Mouse (Mus musculus): ENCODE data around the gene Etv6.

The Etv6 gene

GRCm38 (mm10) chr6:134122945-134123344, 87.4 kb downstream of the Etv6 start:
- Histone ChIP-seq H3K4me3 (replicated peaks; ENCODE audit: low read length) (no peak overlapping the region), H3K4me1 (replicated peaks; ENCODE audit: low read depth, low read length) (peaks cover 51% of the 10 kb centered on the region), H3K27me3 (ENCODE audit: insufficient read depth, low read length) (no peaks in the 10 kb centered on the region), H3K9me3 (ENCODE audit: low read length) (no peaks in the 10 kb centered on the region), H3K36me3 (ENCODE audit: insufficient read depth, low read length) (no peaks in the 10 kb centered on the region)
- TF ChIP-seq NANOG (IDR thresholded peaks at IDR 0.05; ENCODE audit: borderline replicate concordance, low read length) (no peak), CTCF (conservative IDR thresholded peaks at IDR 0.05; ENCODE audit: low read length) (no peak), POU5F1 (IDR thresholded peaks at IDR 0.05; ENCODE audit: borderline replicate concordance, low read length) (no peak)

- Histone ChIP-seq H3K27me3 (ENCODE audit: insufficient read depth, low read length) (no peaks in the 10 kb centered on the region), H3K4me3 (replicated peaks; ENCODE audit: low read length) (no peak overlapping the region), H3K9me3 (ENCODE audit: low read length) (no peaks in the 10 kb centered on the region), H3K36me3 (ENCODE audit: insufficient read depth, low read length) (no peaks in the 10 kb centered on the region), H3K4me1 (replicated peaks; ENCODE audit: low read depth, low read length) (peaks cover 54% of the 10 kb centered on the region)
- TF ChIP-seq CTCF (conservative IDR thresholded peaks at IDR 0.05; ENCODE audit: low read length) (no peak), NANOG (IDR thresholded peaks at IDR 0.05; ENCODE audit: borderline replicate concordance, low read length) (no peak), POU5F1 (IDR thresholded peaks at IDR 0.05; ENCODE audit: borderline replicate concordance, low read length) (no peak)
Measured at GRCm38 (mm10) chr6:134123474-134123873, 88.0 kb downstream of the Etv6 start.

GRCm38 (mm10) chr6:134124256-134124655, 88.8 kb downstream of the Etv6 start:
- no peaks in the 10 kb centered on the region for H3K27me3 ChIP-seq (ENCODE audit: insufficient read depth, low read length)
- no peak overlapping the region for H3K4me3 ChIP-seq (replicated peaks; ENCODE audit: low read length)
- H3K36me3 ChIP-seq (ENCODE audit: insufficient read depth, low read length): no peaks in the 10 kb centered on the region
- no peaks in the 10 kb centered on the region for H3K9me3 ChIP-seq (ENCODE audit: low read length)
- peaks cover 48% of the 10 kb centered on the region for H3K4me1 ChIP-seq (replicated peaks; ENCODE audit: low read depth, low read length)
- TF ChIP-seq POU5F1 (IDR thresholded peaks at IDR 0.05; ENCODE audit: borderline replicate concordance, low read length): no peak
- TF ChIP-seq NANOG (IDR thresholded peaks at IDR 0.05; ENCODE audit: borderline replicate concordance, low read length): no peak
- TF ChIP-seq CTCF (conservative IDR thresholded peaks at IDR 0.05; ENCODE audit: low read length): no peak

DNA sequence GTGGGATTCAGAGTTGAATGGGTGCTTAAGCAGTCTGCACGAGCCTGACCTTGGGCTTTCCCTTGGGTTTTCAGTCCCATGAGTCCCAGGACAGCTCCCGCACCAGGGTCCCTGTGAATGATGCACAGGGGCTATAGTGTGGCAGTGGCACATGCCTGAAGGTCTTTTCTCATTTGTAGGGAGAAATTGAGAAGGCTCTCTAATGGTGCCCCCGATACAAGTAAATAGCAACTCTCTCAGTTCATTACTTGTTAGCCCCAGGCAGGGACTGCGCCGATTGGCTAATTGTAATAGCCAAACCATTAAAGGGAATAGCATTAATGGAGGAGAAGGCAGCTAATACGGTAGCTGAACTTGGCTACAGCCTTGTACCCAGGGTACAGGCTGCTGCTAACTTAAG, 92.5 kb downstream of the Etv6 start:
- 0 out of 2 replicates have a peak, but pooled peaks cover 5% of the 10 kb centered on the region for H3K36me3 ChIP-seq (ENCODE audit: insufficient read depth, low read length)
- no peak overlapping the region for H3K4me3 ChIP-seq (replicated peaks; ENCODE audit: low read length)
- no peaks in the 10 kb centered on the region for H3K27me3 ChIP-seq (ENCODE audit: insufficient read depth, low read length)
- TF ChIP-seq POU5F1 (IDR thresholded peaks at IDR 0.05; ENCODE audit: borderline replicate concordance, low read length) (no peak), CTCF (conservative IDR thresholded peaks at IDR 0.05; ENCODE audit: low read length) (no peak), NANOG (IDR thresholded peaks at IDR 0.05; ENCODE audit: borderline replicate concordance, low read length) (no peak)
- H3K9me3 ChIP-seq (ENCODE audit: low read length): no peaks in the 10 kb centered on the region
- H3K4me1 ChIP-seq (replicated peaks; ENCODE audit: low read depth, low read length): peaks cover 32% of the 10 kb centered on the region

- TF ChIP-seq CTCF (conservative IDR thresholded peaks at IDR 0.05; ENCODE audit: low read length) (no peak), NANOG (IDR thresholded peaks at IDR 0.05; ENCODE audit: borderline replicate concordance, low read length) (no peak), POU5F1 (IDR thresholded peaks at IDR 0.05; ENCODE audit: borderline replicate concordance, low read length) (no peak)
- H3K4me3 ChIP-seq (replicated peaks; ENCODE audit: low read length): no peak overlapping the region
- H3K4me1 ChIP-seq (replicated peaks; ENCODE audit: low read depth, low read length): peaks cover 30% of the 10 kb centered on the region
Measured at GRCm38 (mm10) chr6:134128594-134128993, 93.1 kb downstream of the Etv6 start.

GRCm38 (mm10) chr6:134129848-134130247, 94.3 kb downstream of the Etv6 start:
- TF ChIP-seq CTCF (conservative IDR thresholded peaks at IDR 0.05; ENCODE audit: low read length) (no peak), NANOG (IDR thresholded peaks at IDR 0.05; ENCODE audit: borderline replicate concordance, low read length) (no peak), POU5F1 (IDR thresholded peaks at IDR 0.05; ENCODE audit: borderline replicate concordance, low read length) (no peak)
- H3K9me3 ChIP-seq (ENCODE audit: low read length): no peaks in the 10 kb centered on the region
- no peaks in the 10 kb centered on the region for H3K27me3 ChIP-seq (ENCODE audit: insufficient read depth, low read length)
- H3K36me3 ChIP-seq (ENCODE audit: insufficient read depth, low read length): 0 out of 2 replicates have a peak, but pooled peaks cover 11% of the 10 kb centered on the region
- H3K4me1 ChIP-seq (replicated peaks; ENCODE audit: low read depth, low read length): peaks cover 19% of the 10 kb centered on the region
- H3K4me3 ChIP-seq (replicated peaks; ENCODE audit: low read length): no peak overlapping the region

More at GRCm38 (mm10) chr6:134128594-134128993, 93.1 kb downstream of the Etv6 start:
- H3K27me3 ChIP-seq (ENCODE audit: insufficient read depth, low read length): no peaks in the 10 kb centered on the region
- 0 out of 2 replicates have a peak, but pooled peaks cover 5% of the 10 kb centered on the region for H3K36me3 ChIP-seq (ENCODE audit: insufficient read depth, low read length)
- no peaks in the 10 kb centered on the region for H3K9me3 ChIP-seq (ENCODE audit: low read length)

DNA sequence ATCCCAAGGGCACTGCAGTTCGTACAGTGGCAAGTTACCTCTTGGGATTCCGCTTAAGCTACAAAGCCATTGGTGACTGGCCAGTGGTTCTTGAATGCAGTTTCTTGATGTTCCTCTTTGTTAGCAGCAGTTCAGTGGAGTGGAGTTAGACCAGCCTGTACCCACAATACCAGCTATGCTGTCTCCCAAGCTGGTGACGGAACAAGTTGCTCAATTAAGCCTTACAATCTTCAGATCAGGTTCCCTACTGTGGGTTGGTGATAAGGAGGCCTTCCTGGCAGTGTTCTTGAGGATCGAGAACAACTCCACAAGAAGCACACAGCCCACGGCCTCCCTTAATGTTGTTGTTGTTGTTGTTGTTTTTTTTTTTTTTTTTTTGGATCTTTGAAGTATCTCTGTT, 95.3 kb downstream of the Etv6 start:
- Histone ChIP-seq H3K36me3 (ENCODE audit: insufficient read depth, low read length) (0 out of 2 replicates have a peak, but pooled peaks cover 11% of the 10 kb centered on the region), H3K27me3 (ENCODE audit: insufficient read depth, low read length) (no peaks in the 10 kb centered on the region), H3K4me3 (replicated peaks; ENCODE audit: low read length) (no peak overlapping the region), H3K4me1 (replicated peaks; ENCODE audit: low read depth, low read length) (peaks cover 15% of the 10 kb centered on the region), H3K9me3 (ENCODE audit: low read length) (no peaks in the 10 kb centered on the region)
- no peak for TF ChIP-seq CTCF (conservative IDR thresholded peaks at IDR 0.05; ENCODE audit: low read length)
- no peak for TF ChIP-seq POU5F1 (IDR thresholded peaks at IDR 0.05; ENCODE audit: borderline replicate concordance, low read length)
- no peak for TF ChIP-seq NANOG (IDR thresholded peaks at IDR 0.05; ENCODE audit: borderline replicate concordance, low read length)

- no peak overlapping the region for H3K4me3 ChIP-seq (replicated peaks; ENCODE audit: low read length)
Measured at GRCm38 (mm10) chr6:134131601-134132000, 96.1 kb downstream of the Etv6 start.

DNA sequence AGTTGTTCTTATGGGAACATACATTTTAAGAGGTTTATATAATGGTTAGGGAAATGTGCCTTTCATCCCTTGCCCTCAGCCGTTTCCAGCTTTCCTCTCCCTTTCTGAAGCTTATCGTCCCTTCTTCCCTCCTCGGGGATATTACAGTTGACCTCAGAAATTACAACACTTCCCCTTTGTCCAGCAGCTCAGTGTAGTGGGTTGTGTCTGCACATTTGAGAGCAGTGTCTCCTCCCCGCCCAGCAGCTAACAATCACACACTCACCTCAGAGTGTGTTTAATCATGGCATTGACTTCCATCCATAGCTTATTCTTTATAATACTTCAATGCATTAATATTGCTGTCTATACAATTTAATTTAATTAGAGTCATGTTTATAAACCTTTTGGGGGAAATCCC, 98.3 kb downstream of the Etv6 start:
- Histone ChIP-seq H3K4me1 (replicated peaks; ENCODE audit: low read depth, low read length) (peaks cover 29% of the 10 kb centered on the region), H3K4me3 (replicated peaks; ENCODE audit: low read length) (no peak overlapping the region), H3K27me3 (ENCODE audit: insufficient read depth, low read length) (no peaks in the 10 kb centered on the region), H3K9me3 (ENCODE audit: low read length) (no peaks in the 10 kb centered on the region), H3K36me3 (ENCODE audit: insufficient read depth, low read length) (peaks cover 12% of the 10 kb centered on the region; the same call in 1 of the 2 replicates)
- TF ChIP-seq CTCF (conservative IDR thresholded peaks at IDR 0.05; ENCODE audit: low read length): no peak
- no peak for TF ChIP-seq POU5F1 (IDR thresholded peaks at IDR 0.05; ENCODE audit: borderline replicate concordance, low read length)
- TF ChIP-seq NANOG (IDR thresholded peaks at IDR 0.05; ENCODE audit: borderline replicate concordance, low read length): no peak

More at GRCm38 (mm10) chr6:134131601-134132000, 96.1 kb downstream of the Etv6 start:
- peaks cover 22% of the 10 kb centered on the region for H3K4me1 ChIP-seq (replicated peaks; ENCODE audit: low read depth, low read length)
- 0 out of 2 replicates have a peak, but pooled peaks cover 11% of the 10 kb centered on the region for H3K36me3 ChIP-seq (ENCODE audit: insufficient read depth, low read length)
- no peaks in the 10 kb centered on the region for H3K9me3 ChIP-seq (ENCODE audit: low read length)
- no peak for TF ChIP-seq NANOG (IDR thresholded peaks at IDR 0.05; ENCODE audit: borderline replicate concordance, low read length)
- TF ChIP-seq POU5F1 (IDR thresholded peaks at IDR 0.05; ENCODE audit: borderline replicate concordance, low read length): no peak
- no peak for TF ChIP-seq CTCF (conservative IDR thresholded peaks at IDR 0.05; ENCODE audit: low read length)
- H3K27me3 ChIP-seq (ENCODE audit: insufficient read depth, low read length): no peaks in the 10 kb centered on the region
